Comparison of ENCODE assay signal across 9 mouse cellular contexts in the genomic region with DNA sequence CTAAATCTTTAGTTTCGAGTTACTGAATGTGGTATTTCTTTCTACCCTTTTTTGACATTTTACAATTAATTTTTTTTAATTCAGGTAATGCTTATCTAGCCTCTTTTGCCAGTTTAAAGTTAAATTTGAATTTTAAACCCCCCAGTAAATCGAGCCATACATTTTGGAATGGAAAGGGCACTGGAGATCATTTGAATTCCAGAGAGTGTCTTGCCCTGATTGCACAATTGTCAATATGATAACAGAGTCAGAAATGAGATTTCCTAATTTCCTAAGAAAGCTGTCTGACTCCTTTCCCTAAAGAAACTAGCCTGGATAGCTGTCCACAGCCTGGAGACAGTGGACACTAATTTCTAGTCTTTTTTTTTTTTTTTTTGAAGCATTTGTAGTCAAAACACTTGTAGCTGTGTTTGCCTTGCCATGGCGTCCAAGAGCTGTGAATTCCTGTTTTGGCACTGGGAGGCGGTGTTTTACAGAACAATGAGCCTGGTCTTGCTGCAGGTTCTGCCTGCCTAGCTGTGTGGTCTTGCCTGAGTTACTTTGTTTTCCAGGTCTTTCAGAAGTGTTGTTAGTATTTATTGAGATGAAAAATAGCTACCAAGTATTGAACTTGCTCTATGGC. TPM values are rescaled to one million over a fixed set of nuclear protein-coding genes. Genes with fewer than 3 reads are reported as not detected.
DNase-seq lines count a peak whose midpoint lies in the region; ATAC-seq and TF ChIP-seq lines count a peak whose summit lies in the region.
"Had no signal": no experiment of that assay in that cellular context is flagged by ENCODE, and none has a peak within 500 bp of the region (broad histone marks: within the 10 kb centered on the region; RNA-seq: fewer than 3 reads in every experiment).

No protein-coding gene starts in this region.

- WGBS in cerebellum, adult 2 months: 23% methylated on average over 4 of the region's 4 CpGs
- WGBS in intestine, embryonic 15.5 days: 55% methylated on average over 4 of the region's 4 CpGs
- whole genome bisulfite sequencing in midbrain, embryonic 12.5 days: 48% methylated on average over 4 of the region's 4 CpGs

- H3K4me3 ChIP-seq in cerebellum, adult 2 months (replicated peaks; ENCODE audit: insufficient read depth, low read depth, low read length): peak overlapping the region; percentile 32
- no peak overlapping the region for H3K4me3 ChIP-seq in intestine, embryonic 15.5 days (replicated peaks)
- no peak overlapping the region for H3K4me3 ChIP-seq in midbrain, embryonic 12.5 days

- DNase-seq in cerebellum, adult 11 months: peak; percentile 59
- peak; percentile 71 to 81 for DNase-seq in cerebellum, adult 2 months
- peak; percentile 38 to 50 for DNase-seq in frontal cortex, postnatal 25 days (ENCODE audit: low spot score in 2 of 2)
- DNase-seq in left cerebral cortex, postnatal 36 days (ENCODE audit: low spot score in 2 of 2): peak; percentile 53 to 57
- DNase-seq in testis, postnatal 10 days (ENCODE audit: low spot score): peak; percentile 73

- H3K27ac ChIP-seq in cerebellum, adult 2 months (ENCODE audit: insufficient read depth, low read length): no peak overlapping the region
- H3K27ac ChIP-seq in intestine, embryonic 15.5 days: no peak overlapping the region
- no peak overlapping the region for H3K27ac ChIP-seq in midbrain, embryonic 12.5 days (replicated peaks)

- H3K27me3 ChIP-seq in cerebellum, adult 2 months (ENCODE audit: control insufficient read depth, insufficient read depth, low read length): no peaks in the 10 kb centered on the region
- no peaks in the 10 kb centered on the region for H3K27me3 ChIP-seq in intestine, embryonic 15.5 days (replicated peaks)
- H3K27me3 ChIP-seq in midbrain, embryonic 12.5 days: no peaks in the 10 kb centered on the region
- H3K27me3 ChIP-seq: liver, embryonic 15.5 days had no signal

- peak overlapping the region; percentile 77 for H3K4me2 ChIP-seq in intestine, embryonic 15.5 days (replicated peaks)
- peak overlapping the region; percentile 76; the same call in 1 of the 2 replicates for H3K4me2 ChIP-seq in midbrain, embryonic 12.5 days (replicated peaks)

- TF ChIP-seq CTCF in cerebellum, adult 2 months (IDR thresholded peaks at IDR 0.05; ENCODE audit: borderline replicate concordance, insufficient read depth, low read depth, low read length): peak; percentile 68; the same call in 1 of the 2 replicates

- intact Hi-C loops in left cerebral cortex, postnatal 36 days (cut with DNase I): loop anchor here (2.0 to 5.0 kb wide), 2 partner anchors 92 to 219 kb away; a partner anchor contains a TSS

- no peaks in the 10 kb centered on the region for H3K9me3 ChIP-seq in intestine, embryonic 15.5 days
- no peaks in the 10 kb centered on the region for H3K9me3 ChIP-seq in midbrain, embryonic 12.5 days
- H3K9me3 ChIP-seq: liver, embryonic 15.5 days had no signal

- no peak for ATAC-seq in cerebellum, adult (ENCODE audit: insufficient number of reproducible peaks, low FRiP score, low TSS enrichment)
- ATAC-seq in intestine, embryonic 15.5 days: no peak
- ATAC-seq in midbrain, embryonic 12.5 days (ENCODE audit: low FRiP score, low read depth): no peak

- peaks cover 12% of the 10 kb centered on the region; the same call in 1 of the 2 replicates for H3K4me1 ChIP-seq in cerebellum, adult 2 months (ENCODE audit: control insufficient read depth, insufficient read depth, low read length)
- peaks cover 15% of the 10 kb centered on the region for H3K4me1 ChIP-seq in intestine, embryonic 15.5 days (replicated peaks)
- peaks cover 31% of the 10 kb centered on the region for H3K4me1 ChIP-seq in midbrain, embryonic 12.5 days

- H3K36me3 ChIP-seq in intestine, embryonic 15.5 days: no peaks in the 10 kb centered on the region
- H3K36me3 ChIP-seq in midbrain, embryonic 12.5 days: peaks cover 6% of the 10 kb centered on the region

- no peak for TF ChIP-seq POLR2A in cerebellum, adult 2 months (IDR thresholded peaks at IDR 0.05; ENCODE audit: borderline replicate concordance, insufficient read depth, low read length)

- no peak overlapping the region for H3K9ac ChIP-seq in intestine, embryonic 15.5 days
- H3K9ac ChIP-seq in midbrain, embryonic 12.5 days (replicated peaks): no peak overlapping the region

RNA-seq across cellular contexts. Expression of a gene that starts 1.6 kb away (rescaled TPM):
- 226 and 243 TPM in 2 replicates for polyA plus RNA-seq in cerebellum, adult 2 months (2012; rRNA removed)
- 22.0 and 23.0 TPM in 2 replicates for polyA plus RNA-seq in intestine, embryonic 15.5 days (2015; fragmentation: Nextera tagmentation; extraction: Ambion mirVana)
- total RNA-seq in left cerebral cortex, postnatal 36 days (2021): 100 to 1,000 TPM; 136 to 145 TPM
- 19.7 and 21.7 TPM in 2 replicates for polyA plus RNA-seq in midbrain, embryonic 12.5 days (2016; fragmentation: Nextera tagmentation; extraction: Ambion mirVana)

RNA-seq across cellular contexts. Expression of a gene that starts 7.6 kb away (rescaled TPM):
- polyA plus RNA-seq in cerebellum, adult 2 months (2012; rRNA removed): 154 and 156 TPM in 2 replicates
- polyA plus RNA-seq in intestine, embryonic 15.5 days (2015; fragmentation: Nextera tagmentation; extraction: Ambion mirVana): 85.9 and 103 TPM in 2 replicates
- 100 to 1,000 TPM in 1 of 2 experiments, 10 to 100 TPM in 1; 85.0 to 137 TPM for total RNA-seq in left cerebral cortex, postnatal 36 days (2021)
- 145 and 162 TPM in 2 replicates for polyA plus RNA-seq in midbrain, embryonic 12.5 days (2016; fragmentation: Nextera tagmentation; extraction: Ambion mirVana)

RNA-seq across cellular contexts. Expression of a gene that starts 47.7 kb away (rescaled TPM):
- not detected in 2 replicates for polyA plus RNA-seq in cerebellum, adult 2 months (2012; rRNA removed)
- 44.6 and 53.2 TPM in 2 replicates for polyA plus RNA-seq in intestine, embryonic 15.5 days (2015; fragmentation: Nextera tagmentation; extraction: Ambion mirVana)
- total RNA-seq in left cerebral cortex, postnatal 36 days (2021): not detected
- polyA plus RNA-seq in midbrain, embryonic 12.5 days (2016; fragmentation: Nextera tagmentation; extraction: Ambion mirVana): 0.32 and 0.42 TPM in 2 replicates
- polyA plus RNA-seq: liver, embryonic 15.5 days had no signal

Comparison
In these comparisons a context has a peak if more than half of its experiments do, and no peak if none do; other contexts are left out.
1. RNA of a gene that starts 47.7 kb away (polyA plus RNA-seq): 44.6 to 53.2 TPM in intestine, embryonic 15.5 days; 0.32 to 0.42 TPM in midbrain, embryonic 12.5 days and not detected in cerebellum, adult 2 months; every median in the first group is over 10 times any median in the second.
2. Peak in every context shown above with its lines, with median percentiles within 50 percentile points of each other: DNase-seq.